Mouse (Mus musculus): ENCODE results near the gene Vps8. TPM values are rescaled to one million over a fixed set of nuclear protein-coding genes. Genes with fewer than 3 reads are reported as not detected.

Vps8 gene
- polyA plus RNA-seq, 2 experiments: 11.0 to 15.2 TPM

- TF ChIP-seq POLR2A (IDR thresholded peaks at IDR 0.05; ENCODE audit: borderline replicate concordance, extremely low read depth, insufficient read depth, insufficient read length): no peak
- H3K27ac ChIP-seq (replicated peaks; ENCODE audit: low read depth, low read length): no peak overlapping the region
- no peaks in the 10 kb centered on the region for H3K27me3 ChIP-seq (ENCODE audit: control insufficient read depth, insufficient read depth, low read length)
- H3K4me3 ChIP-seq (replicated peaks; ENCODE audit: low read length): no peak overlapping the region
- no peak for DNase-seq (ENCODE audit: low spot score)
- H3K4me1 ChIP-seq (ENCODE audit: control insufficient read depth, insufficient read depth, low read length): peaks cover 4% of the 10 kb centered on the region
- no peak overlapping the region for H3K9ac ChIP-seq (ENCODE audit: low read depth, low read length, severe bottlenecking)
- peaks cover 14% of the 10 kb centered on the region for H3K36me3 ChIP-seq (ENCODE audit: control insufficient read depth, insufficient read depth, low read length)
- H3K4me2 ChIP-seq (replicated peaks; ENCODE audit: low read depth, low read length, severe bottlenecking): no peak overlapping the region
- no peak for ATAC-seq (ENCODE audit: low FRiP score, low read depth)
- H3K9me3 ChIP-seq (ENCODE audit: control insufficient read depth, low read length): no peaks in the 10 kb centered on the region
- WGBS: 30% methylated on average over 8 of the region's 8 CpGs
Measured at GRCm38 (mm10) chr16:21465868-21466267, 43.0 kb downstream of the Vps8 start.

GRCm38 (mm10) chr16:21470416-21470815 lies 47.5 kb downstream of the Vps8 start:
- Histone ChIP-seq H3K4me3 (replicated peaks; ENCODE audit: low read length) (no peak overlapping the region), H3K9ac (ENCODE audit: low read depth, low read length, severe bottlenecking) (no peak overlapping the region), H3K4me1 (ENCODE audit: control insufficient read depth, insufficient read depth, low read length) (peaks cover 4% of the 10 kb centered on the region), H3K36me3 (ENCODE audit: control insufficient read depth, insufficient read depth, low read length) (peaks cover 15% of the 10 kb centered on the region), H3K9me3 (ENCODE audit: control insufficient read depth, low read length) (no peaks in the 10 kb centered on the region), H3K4me2 (replicated peaks; ENCODE audit: low read depth, low read length, severe bottlenecking) (no peak overlapping the region), H3K27me3 (ENCODE audit: control insufficient read depth, insufficient read depth, low read length) (no peaks in the 10 kb centered on the region), H3K27ac (replicated peaks; ENCODE audit: low read depth, low read length) (no peak overlapping the region)
- WGBS: 82% methylated on average over 4 of the region's 4 CpGs
- no peak for TF ChIP-seq POLR2A (IDR thresholded peaks at IDR 0.05; ENCODE audit: borderline replicate concordance, extremely low read depth, insufficient read depth, insufficient read length)
- no peak for DNase-seq (ENCODE audit: low spot score)
- no peak for ATAC-seq (ENCODE audit: low FRiP score, low read depth)

GRCm38 (mm10) chr16:21477074-21477473 lies 54.2 kb downstream of the Vps8 start:
- DNase-seq (ENCODE audit: low spot score) (no peak), ATAC-seq (ENCODE audit: low FRiP score, low read depth) (no peak)
- Histone ChIP-seq H3K9me3 (ENCODE audit: control insufficient read depth, low read length) (no peaks in the 10 kb centered on the region), H3K4me2 (replicated peaks; ENCODE audit: low read depth, low read length, severe bottlenecking) (no peak overlapping the region), H3K36me3 (ENCODE audit: control insufficient read depth, insufficient read depth, low read length) (peaks cover 19% of the 10 kb centered on the region), H3K27ac (replicated peaks; ENCODE audit: low read depth, low read length) (no peak overlapping the region), H3K4me3 (replicated peaks; ENCODE audit: low read length) (no peak overlapping the region), H3K27me3 (ENCODE audit: control insufficient read depth, insufficient read depth, low read length) (no peaks in the 10 kb centered on the region), H3K4me1 (ENCODE audit: control insufficient read depth, insufficient read depth, low read length) (no peaks in the 10 kb centered on the region), H3K9ac (ENCODE audit: low read depth, low read length, severe bottlenecking) (no peak overlapping the region)
- no peak for TF ChIP-seq POLR2A (IDR thresholded peaks at IDR 0.05; ENCODE audit: borderline replicate concordance, extremely low read depth, insufficient read depth, insufficient read length)
- WGBS: 79% methylated on average over 4 of the region's 4 CpGs

- Histone ChIP-seq H3K4me2 (replicated peaks; ENCODE audit: low read depth, low read length, severe bottlenecking) (no peak overlapping the region), H3K36me3 (ENCODE audit: control insufficient read depth, insufficient read depth, low read length) (peaks cover 17% of the 10 kb centered on the region), H3K27ac (replicated peaks; ENCODE audit: low read depth, low read length) (no peak overlapping the region), H3K4me3 (replicated peaks; ENCODE audit: low read length) (no peak overlapping the region), H3K4me1 (ENCODE audit: control insufficient read depth, insufficient read depth, low read length) (no peaks in the 10 kb centered on the region), H3K9me3 (ENCODE audit: control insufficient read depth, low read length) (no peaks in the 10 kb centered on the region), H3K27me3 (ENCODE audit: control insufficient read depth, insufficient read depth, low read length) (no peaks in the 10 kb centered on the region), H3K9ac (ENCODE audit: low read depth, low read length, severe bottlenecking) (no peak overlapping the region)
- ATAC-seq (ENCODE audit: low FRiP score, low read depth) (no peak), DNase-seq (ENCODE audit: low spot score) (no peak)
- TF ChIP-seq POLR2A (IDR thresholded peaks at IDR 0.05; ENCODE audit: borderline replicate concordance, extremely low read depth, insufficient read depth, insufficient read length): no peak
- WGBS: 81% methylated on average over 9 of the region's 9 CpGs
Measured at GRCm38 (mm10) chr16:21478376-21478775, 55.5 kb downstream of the Vps8 start.

GRCm38 (mm10) chr16:21483803-21484202 lies 60.9 kb downstream of the Vps8 start:
- H3K27me3 ChIP-seq (ENCODE audit: control insufficient read depth, insufficient read depth, low read length): no peaks in the 10 kb centered on the region
- no peaks in the 10 kb centered on the region for H3K9me3 ChIP-seq (ENCODE audit: control insufficient read depth, low read length)
- no peak overlapping the region for H3K4me3 ChIP-seq (replicated peaks; ENCODE audit: low read length)
- DNase-seq (ENCODE audit: low spot score) (no peak), ATAC-seq (ENCODE audit: low FRiP score, low read depth) (no peak)
- no peak overlapping the region for H3K4me2 ChIP-seq (replicated peaks; ENCODE audit: low read depth, low read length, severe bottlenecking)
- no peaks in the 10 kb centered on the region for H3K4me1 ChIP-seq (ENCODE audit: control insufficient read depth, insufficient read depth, low read length)
- no peak for TF ChIP-seq POLR2A (IDR thresholded peaks at IDR 0.05; ENCODE audit: borderline replicate concordance, extremely low read depth, insufficient read depth, insufficient read length)
- H3K9ac ChIP-seq (ENCODE audit: low read depth, low read length, severe bottlenecking): no peak overlapping the region
- no peaks in the 10 kb centered on the region for H3K36me3 ChIP-seq (ENCODE audit: control insufficient read depth, insufficient read depth, low read length)
- WGBS: 94% methylated on average over 5 of the region's 5 CpGs
- H3K27ac ChIP-seq (replicated peaks; ENCODE audit: low read depth, low read length): no peak overlapping the region

GRCm38 (mm10) chr16:21485716-21486115 lies 62.8 kb downstream of the Vps8 start:
- no peaks in the 10 kb centered on the region for H3K27me3 ChIP-seq (ENCODE audit: control insufficient read depth, insufficient read depth, low read length)
- no peak overlapping the region for H3K27ac ChIP-seq (replicated peaks; ENCODE audit: low read depth, low read length)
- DNase-seq (ENCODE audit: low spot score) (no peak), ATAC-seq (ENCODE audit: low FRiP score, low read depth) (no peak)
- H3K4me1 ChIP-seq (ENCODE audit: control insufficient read depth, insufficient read depth, low read length): no peaks in the 10 kb centered on the region
- H3K4me2 ChIP-seq (replicated peaks; ENCODE audit: low read depth, low read length, severe bottlenecking): no peak overlapping the region
- H3K9ac ChIP-seq (ENCODE audit: low read depth, low read length, severe bottlenecking): no peak overlapping the region
- no peaks in the 10 kb centered on the region for H3K9me3 ChIP-seq (ENCODE audit: control insufficient read depth, low read length)
- no peaks in the 10 kb centered on the region for H3K36me3 ChIP-seq (ENCODE audit: control insufficient read depth, insufficient read depth, low read length)
- H3K4me3 ChIP-seq (replicated peaks; ENCODE audit: low read length): no peak overlapping the region
- TF ChIP-seq POLR2A (IDR thresholded peaks at IDR 0.05; ENCODE audit: borderline replicate concordance, extremely low read depth, insufficient read depth, insufficient read length): no peak
- 35% methylated on average over 5 of the region's 5 CpGs for WGBS
